Mouse (Mus musculus): ENCODE measurements around the gene Dlg2.

DNA sequence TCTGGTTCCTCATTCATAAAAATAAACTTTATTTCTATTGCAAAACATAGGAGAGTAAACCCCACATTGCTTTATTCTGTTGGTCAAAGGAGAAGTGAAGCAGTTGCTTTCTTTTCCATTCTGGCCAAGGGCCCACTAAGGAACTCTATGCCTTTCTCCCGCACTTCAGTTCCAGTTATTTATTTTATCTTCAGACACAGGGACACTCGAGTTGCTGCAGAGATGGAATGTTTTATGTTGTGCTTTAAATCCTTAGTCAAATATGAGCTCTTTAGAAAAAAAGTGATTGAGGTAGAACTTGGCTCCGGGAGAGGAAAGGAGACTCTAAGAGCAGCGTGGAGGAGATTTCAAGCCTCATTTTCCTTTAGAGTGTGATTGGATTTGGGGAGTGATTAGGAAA, 1377.2 kb downstream of the Dlg2 start:
- no peak for TF ChIP-seq POLR2A (IDR thresholded peaks at IDR 0.05; ENCODE audit: insufficient read depth, low read length)
- TF ChIP-seq CTCF (IDR thresholded peaks at IDR 0.05; ENCODE audit: low read depth, low read length) = no peak

All from ES-Bruce4 (cell line).